Mouse (Mus musculus) erythroblast, embryonic 14.5 days (primary cell): ENCODE results near the gene Slc22a23.

Experiments
- GATA1 ChIP-seq: IDR thresholded peaks from 2 replicates; pipeline ENCODE4 v1.6.1; 2012; ENCODE audit warnings: low read length, inconsistent platforms, mixed read lengths
- TAL1 ChIP-seq: IDR thresholded peaks from 3 replicates; pipeline ENCODE4 v1.6.1; 2012; ENCODE audit warnings: low read length, inconsistent platforms, mixed read lengths

GRCm38 (mm10) chr13:34143389-34143788, 201.6 kb downstream of the Slc22a23 start:
- TF ChIP-seq GATA1 (no peak), TAL1 (no peak)
